Mouse (Mus musculus) embryonic facial prominence, embryonic 13.5 days (tissue): ENCODE data around the gene Rbbp4. TPM values are rescaled to one million over a fixed set of nuclear protein-coding genes. Genes with fewer than 3 reads are reported as not detected.

ENCODE experiments used
- ATAC-seq: fragments of 200-750 bp; cut with Nextera tagmentation; 2 replicates; pipeline ENCODE4 v1.8.0; 2017; ENCODE audit warnings: low read depth; ENCODE audit not compliant: insufficient number of reproducible peaks, insufficient read depth, low FRiP score, low TSS enrichment
- H3K27ac ChIP-seq: fragments of 300-500 bp; sonication (generic); 2 replicates; pipeline ENCODE4 v1.5.1; 2015; ENCODE audit warnings: moderate library complexity, mild to moderate bottlenecking, inconsistent platforms
- H3K27me3 ChIP-seq: fragments of 300-500 bp; sonication (generic); 2 replicates; pipeline ENCODE4 v1.6.1; 2015; ENCODE audit warnings: mild to moderate bottlenecking, inconsistent platforms
- H3K36me3 ChIP-seq: fragments of 300-500 bp; sonication (generic); 2 replicates; pipeline ENCODE4 v1.6.1; 2015; ENCODE audit warnings: mild to moderate bottlenecking, inconsistent platforms
- H3K4me1 ChIP-seq: fragments of 300-500 bp; sonication (generic); 2 replicates; pipeline ENCODE4 v1.6.1; 2015; ENCODE audit warnings: inconsistent platforms
- H3K4me2 ChIP-seq: fragments of 300-500 bp; sonication (generic); 2 replicates; pipeline ENCODE4 v1.6.1; 2015; ENCODE audit warnings: moderate library complexity, mild to moderate bottlenecking, inconsistent platforms
- H3K4me3 ChIP-seq: fragments of 300-500 bp; sonication (generic); 2 replicates; pipeline ENCODE4 v1.5.1; 2015; ENCODE audit warnings: mild to moderate bottlenecking, inconsistent platforms
- H3K9ac ChIP-seq: fragments of 300-500 bp; sonication (generic); 2 replicates; pipeline ENCODE4 v1.6.1; 2015; ENCODE audit warnings: mild to moderate bottlenecking, inconsistent platforms
- H3K9me3 ChIP-seq: fragments of 300-500 bp; sonication (generic); 2 replicates; pipeline ENCODE4 v1.6.1; 2016; ENCODE audit warnings: inconsistent platforms
- WGBS: fragments of 180-500 bp; shearing (Covaris S2); methylation state at CpG from one replicate; pipeline ENCODE4 v1.1.7; 2015; ENCODE audit warnings: mixed read lengths; 5-methylcytosine and 5-hydroxymethylcytosine counted together
- polyA plus RNA-seq: library from polyadenylated mRNA; unstranded; fragments of >200 nt; fragmentation: Nextera tagmentation; extraction: Ambion mirVana; gene quantifications from 2 replicates; pipeline ENCODE4 v1.2.1, GENCODE M21; 2015

Gene Rbbp4
- polyA plus RNA-seq, 1 experiment from 2014 or later: 486 TPM

DNA sequence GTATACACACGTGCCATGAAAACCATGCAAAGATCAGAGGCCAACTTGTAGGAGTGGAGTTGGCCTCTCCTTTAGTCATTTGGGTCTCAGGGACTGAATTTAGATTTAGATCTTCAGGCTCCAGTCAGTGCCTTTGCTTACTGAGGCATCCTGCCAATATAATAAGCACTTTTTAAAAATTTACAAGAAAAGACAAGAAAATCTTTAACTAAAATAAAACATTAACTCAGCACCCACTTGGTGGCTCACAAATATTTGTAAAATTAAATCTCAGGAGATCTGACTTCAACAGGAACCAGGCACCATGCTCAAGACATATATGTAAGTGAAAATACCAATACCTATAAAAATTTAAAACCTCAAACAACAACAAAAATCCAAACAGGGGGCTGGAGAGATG is 14.3 kb downstream of the Rbbp4 start:
- H3K4me2 ChIP-seq: no peak overlapping the region
- ATAC-seq: no peak
- H3K4me1 ChIP-seq: no peaks in the 10 kb centered on the region
- WGBS: 84% methylated on average over 1 of the region's 1 CpGs
- H3K36me3 ChIP-seq: peaks cover 81% of the 10 kb centered on the region
- no peak overlapping the region for H3K9ac ChIP-seq
- no peak overlapping the region for H3K27ac ChIP-seq
- no peaks in the 10 kb centered on the region for H3K27me3 ChIP-seq
- no peak overlapping the region for H3K4me3 ChIP-seq
- H3K9me3 ChIP-seq: no peaks in the 10 kb centered on the region

DNA sequence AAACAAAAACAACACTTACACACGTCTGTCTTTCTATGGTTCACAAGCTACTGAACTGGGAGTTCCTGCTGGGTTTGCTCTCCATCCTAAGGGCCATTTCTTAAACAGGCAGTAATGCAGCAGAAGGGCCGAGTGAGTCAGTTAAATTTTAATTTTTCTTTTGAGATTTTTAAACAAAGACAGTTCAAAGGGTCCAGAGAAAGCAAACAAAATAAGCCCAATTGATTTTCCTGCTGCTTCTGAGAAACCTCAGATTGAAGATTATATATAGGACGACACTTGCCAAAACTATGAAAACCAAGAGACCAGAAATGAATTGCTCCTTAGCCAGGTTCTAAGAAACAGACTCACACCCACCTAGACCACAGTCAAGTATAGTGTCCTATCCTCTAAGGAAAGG is 21.3 kb downstream of the Rbbp4 start:
- Histone ChIP-seq H3K27ac (no peak overlapping the region), H3K36me3 (peaks cover 90% of the 10 kb centered on the region), H3K9me3 (no peaks in the 10 kb centered on the region), H3K4me1 (no peaks in the 10 kb centered on the region), H3K4me2 (no peak overlapping the region), H3K9ac (no peak overlapping the region), H3K4me3 (no peak overlapping the region), H3K27me3 (no peaks in the 10 kb centered on the region)
- no peak for ATAC-seq
- WGBS: 86% methylated on average over 3 of the region's 3 CpGs

- no peak for ATAC-seq
- WGBS: 91% methylated on average over 1 of the region's 1 CpGs
- Histone ChIP-seq H3K27me3 (no peaks in the 10 kb centered on the region), H3K9me3 (no peaks in the 10 kb centered on the region), H3K4me2 (no peak overlapping the region), H3K27ac (no peak overlapping the region), H3K4me1 (no peaks in the 10 kb centered on the region), H3K9ac (no peak overlapping the region), H3K4me3 (no peak overlapping the region), H3K36me3 (peaks cover 69% of the 10 kb centered on the region)
These were observed 27.2 kb downstream of the Rbbp4 start for GRCm38 (mm10) chr4:129307936-129308335.

- H3K9ac ChIP-seq: no peak overlapping the region
- 88% methylated on average over 1 of the region's 1 CpGs for WGBS
These were observed 30.9 kb downstream of the Rbbp4 start for GRCm38 (mm10) chr4:129304306-129304705.

DNA sequence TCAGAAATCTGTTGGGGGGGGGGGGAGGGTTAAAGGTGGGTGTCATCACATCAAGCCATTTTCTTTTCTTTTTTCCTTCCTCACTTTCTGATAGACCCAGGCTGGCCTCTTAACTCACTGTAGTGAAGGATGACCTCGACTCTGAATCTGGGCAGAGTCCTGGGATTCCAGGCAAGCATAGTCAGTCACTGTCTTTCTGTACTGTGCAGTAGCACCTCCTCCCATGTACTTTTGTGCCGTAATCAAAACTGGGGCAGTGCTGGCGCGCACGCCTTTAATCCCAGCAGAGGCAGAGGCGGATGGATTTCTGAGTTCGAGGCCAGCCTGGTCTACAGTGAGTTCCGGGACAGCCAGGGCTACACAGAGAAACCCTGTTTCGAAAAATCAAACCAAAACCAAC is 31.4 kb downstream of the Rbbp4 start:
- Histone ChIP-seq H3K4me1 (peaks cover 5% of the 10 kb centered on the region; the same call in 1 of the 2 replicates), H3K36me3 (peaks cover 34% of the 10 kb centered on the region), H3K4me3 (no peak overlapping the region), H3K27me3 (no peaks in the 10 kb centered on the region), H3K27ac (no peak overlapping the region; the same call in 1 of the 2 replicates), H3K9ac (no peak overlapping the region), H3K9me3 (peaks cover 4% of the 10 kb centered on the region; the same call in 1 of the 2 replicates), H3K4me2 (no peak overlapping the region)
- WGBS: 85% methylated on average over 9 of the region's 9 CpGs
- no peak for ATAC-seq

More at GRCm38 (mm10) chr4:129304306-129304705, 30.9 kb downstream of the Rbbp4 start:
- no peak overlapping the region for H3K4me3 ChIP-seq
- H3K9me3 ChIP-seq: peaks cover 4% of the 10 kb centered on the region; the same call in 1 of the 2 replicates
- peaks cover 2% of the 10 kb centered on the region; the same call in 1 of the 2 replicates for H3K4me1 ChIP-seq
- no peak overlapping the region for H3K4me2 ChIP-seq
- H3K27ac ChIP-seq: no peak overlapping the region
- peaks cover 39% of the 10 kb centered on the region for H3K36me3 ChIP-seq
- no peaks in the 10 kb centered on the region for H3K27me3 ChIP-seq
- ATAC-seq: no peak

- Histone ChIP-seq H3K36me3 (peaks cover 30% of the 10 kb centered on the region), H3K9ac (no peak overlapping the region), H3K4me1 (peaks cover 7% of the 10 kb centered on the region), H3K27ac (no peak overlapping the region), H3K4me3 (no peak overlapping the region), H3K9me3 (peaks cover 4% of the 10 kb centered on the region; the same call in 1 of the 2 replicates), H3K4me2 (no peak overlapping the region), H3K27me3 (no peaks in the 10 kb centered on the region)
- 47% methylated on average over 5 of the region's 5 CpGs for WGBS
- no peak for ATAC-seq
These were observed 31.8 kb downstream of the Rbbp4 start for GRCm38 (mm10) chr4:129303401-129303800.

GRCm38 (mm10) chr4:129299121-129299520 is 36.0 kb downstream of the Rbbp4 start:
- Histone ChIP-seq H3K36me3 (no peaks in the 10 kb centered on the region), H3K4me1 (peaks cover 14% of the 10 kb centered on the region), H3K4me3 (no peak overlapping the region), H3K9me3 (peaks cover 4% of the 10 kb centered on the region; the same call in 1 of the 2 replicates), H3K27me3 (no peaks in the 10 kb centered on the region; the same call in 1 of the 2 replicates), H3K9ac (no peak overlapping the region), H3K4me2 (no peak overlapping the region), H3K27ac (no peak overlapping the region)
- WGBS: 49% methylated on average over 10 of the region's 10 CpGs
- no peak for ATAC-seq

DNA sequence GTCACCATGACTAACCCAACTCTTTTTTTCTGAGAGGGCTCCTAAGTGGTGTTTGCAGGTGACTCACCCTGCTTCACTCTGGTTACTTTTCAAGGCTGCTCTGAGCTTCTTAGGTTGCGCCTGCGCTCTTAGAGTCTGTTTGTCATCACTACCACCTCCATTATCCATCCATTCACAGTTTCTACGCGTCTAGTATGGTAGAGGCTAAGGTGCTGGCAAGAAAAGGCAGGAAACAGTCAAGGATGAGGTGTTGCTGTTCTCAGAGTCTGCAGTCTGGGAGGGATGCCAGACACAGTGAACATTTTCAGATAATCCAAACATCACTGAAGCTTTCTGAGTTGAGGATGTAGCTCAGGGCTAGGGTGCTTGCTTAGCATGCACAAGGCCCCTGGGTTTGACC is 37.4 kb downstream of the Rbbp4 start:
- peaks cover 24% of the 10 kb centered on the region for H3K4me1 ChIP-seq
- H3K27me3 ChIP-seq: peaks cover 6% of the 10 kb centered on the region; the same call in 1 of the 2 replicates
- no peak overlapping the region for H3K9ac ChIP-seq
- no peak overlapping the region for H3K4me3 ChIP-seq
- no peak overlapping the region for H3K4me2 ChIP-seq
- no peaks in the 10 kb centered on the region for H3K36me3 ChIP-seq
- H3K27ac ChIP-seq: no peak overlapping the region
- no peak for ATAC-seq
- 87% methylated on average over 4 of the region's 4 CpGs for WGBS
- H3K9me3 ChIP-seq: peaks cover 4% of the 10 kb centered on the region; the same call in 1 of the 2 replicates

- ATAC-seq: no peak
- Histone ChIP-seq H3K4me2 (no peak overlapping the region), H3K9me3 (no peaks in the 10 kb centered on the region), H3K36me3 (no peaks in the 10 kb centered on the region), H3K4me3 (no peak overlapping the region), H3K27me3 (peaks cover 10% of the 10 kb centered on the region; the same call in 1 of the 2 replicates), H3K4me1 (peaks cover 24% of the 10 kb centered on the region), H3K9ac (no peak overlapping the region), H3K27ac (no peak overlapping the region)
- WGBS: 88% methylated on average over 7 of the region's 7 CpGs
These were observed 39.1 kb downstream of the Rbbp4 start for GRCm38 (mm10) chr4:129296066-129296465.

GRCm38 (mm10) chr4:129295188-129295587 is 40.0 kb downstream of the Rbbp4 start:
- Histone ChIP-seq H3K36me3 (no peaks in the 10 kb centered on the region), H3K27ac (no peak overlapping the region), H3K4me3 (no peak overlapping the region), H3K4me1 (peaks cover 24% of the 10 kb centered on the region), H3K27me3 (peaks cover 10% of the 10 kb centered on the region; the same call in 1 of the 2 replicates), H3K9ac (no peak overlapping the region), H3K4me2 (no peak overlapping the region), H3K9me3 (no peaks in the 10 kb centered on the region)
- no peak for ATAC-seq
- WGBS: 75% methylated on average over 2 of the region's 2 CpGs

DNA sequence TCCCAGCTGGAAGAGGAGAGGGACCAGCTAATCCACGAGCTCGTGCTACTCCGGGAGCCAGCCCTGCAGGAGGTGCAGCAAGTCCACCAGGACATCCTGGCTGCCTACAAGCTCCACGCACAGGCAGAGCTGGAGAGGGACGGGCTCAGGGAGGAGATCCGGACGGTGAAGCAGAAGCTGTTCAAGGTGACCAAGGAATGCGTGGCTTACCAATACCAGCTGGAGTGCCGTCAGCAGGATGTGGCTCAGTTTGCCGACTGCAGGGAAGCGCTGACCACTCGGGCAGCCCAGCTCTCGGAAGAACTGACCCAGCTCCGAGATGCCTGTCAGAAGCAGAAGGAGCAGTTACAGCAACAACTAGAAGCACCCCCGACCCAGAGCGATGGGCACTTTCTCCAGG is 41.5 kb downstream of the Rbbp4 start:
- Histone ChIP-seq H3K27ac (peak overlapping the region; percentile 28; the same call in 1 of the 2 replicates), H3K36me3 (no peaks in the 10 kb centered on the region), H3K9me3 (no peaks in the 10 kb centered on the region), H3K4me3 (peak overlapping the region; percentile 20), H3K9ac (peak overlapping the region; percentile 49), H3K4me2 (peak overlapping the region; percentile 46), H3K27me3 (peaks cover 10% of the 10 kb centered on the region; the same call in 1 of the 2 replicates), H3K4me1 (peaks cover 19% of the 10 kb centered on the region)
- 23% methylated on average over 16 of the region's 16 CpGs for WGBS
- ATAC-seq: no peak

DNA sequence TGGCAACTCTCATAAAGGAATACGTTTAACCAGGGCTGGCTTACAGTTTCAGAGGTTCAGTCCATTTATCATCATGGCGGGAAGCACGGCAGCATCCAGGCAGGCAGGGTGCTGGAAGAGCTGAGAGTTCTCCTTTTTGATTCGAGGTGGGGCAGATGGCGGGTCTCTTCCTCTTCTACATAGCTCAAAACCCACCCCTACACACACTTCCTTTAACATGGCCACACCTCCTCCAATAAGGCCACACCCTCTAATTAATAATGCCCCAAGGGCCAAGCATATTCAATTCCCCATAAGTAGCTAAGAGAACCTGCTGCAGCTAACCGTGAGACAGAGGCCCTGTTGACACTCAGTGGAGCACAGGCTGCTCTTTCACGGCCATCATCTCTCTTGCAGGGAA is 42.3 kb downstream of the Rbbp4 start:
- WGBS: 62% methylated on average over 7 of the region's 7 CpGs
- peak overlapping the region; percentile 46 for H3K4me2 ChIP-seq

More for the DNA sequence above, 42.3 kb downstream of the Rbbp4 start:
- Histone ChIP-seq H3K4me1 (peaks cover 16% of the 10 kb centered on the region), H3K27ac (no peak overlapping the region), H3K36me3 (no peaks in the 10 kb centered on the region), H3K9me3 (no peaks in the 10 kb centered on the region), H3K9ac (no peak overlapping the region; the same call in 1 of the 2 replicates), H3K27me3 (peaks cover 16% of the 10 kb centered on the region; the same call in 1 of the 2 replicates), H3K4me3 (no peak overlapping the region)
- ATAC-seq: no peak
